Mouse (Mus musculus) myocyte (in vitro differentiated cells): Measurements from ENCODE around the gene Gabbr2.

Source experiments
- CEBPB ChIP-seq: IDR thresholded peaks from 2 replicates; pipeline ENCODE4 v1.6.1; 2011; ENCODE audit warnings: mild to moderate bottlenecking, moderate library complexity; ENCODE audit not compliant: poor library complexity, insufficient read depth, severe bottlenecking
- MAX ChIP-seq: IDR thresholded peaks from one replicate; pipeline ENCODE4 v1.6.1; 2011; ENCODE audit warnings: low read depth, mild to moderate bottlenecking, control low read depth
- MYOG ChIP-seq, 3 experiments: IDR thresholded peaks; one replicate each; pipeline ENCODE4 v1.6.1; 2011; ENCODE audit warnings: control low read depth in 2 of 3, low read depth in 2 of 3, mild to moderate bottlenecking in 2 of 3; ENCODE audit not compliant: insufficient read length in 2 of 3, control insufficient read depth in 1 of 3, insufficient read depth in 1 of 3
- POLR2A ChIP-seq: IDR thresholded peaks from one replicate; pipeline ENCODE4 v1.6.1; 2011; ENCODE audit warnings: low read depth, mild to moderate bottlenecking, control low read depth, moderate library complexity; ENCODE audit not compliant: insufficient read length
- TCF12 ChIP-seq: IDR thresholded peaks from one replicate; pipeline ENCODE4 v1.6.1; 2011; ENCODE audit warnings: mild to moderate bottlenecking, control low read depth; ENCODE audit not compliant: poor library complexity, insufficient read depth, severe bottlenecking
- USF1 ChIP-seq: IDR thresholded peaks from one replicate; pipeline ENCODE4 v1.6.1; 2011; ENCODE audit warnings: low read depth, mild to moderate bottlenecking, control low read depth, moderate library complexity

- TF ChIP-seq TCF12 = no peak
- no peak for TF ChIP-seq MYOG (IDR thresholded peaks at IDR 0.05; ENCODE audit: control insufficient read depth in 1 of 3, insufficient read depth in 1 of 3, insufficient read length in 2 of 3, low read depth in 2 of 3)
- TF ChIP-seq POLR2A = no peak
- TF ChIP-seq CEBPB = no peak
- no peak for TF ChIP-seq USF1
- TF ChIP-seq MAX = no peak
Measured at GRCm38 (mm10) chr4:46655956-46656355, 335.7 kb downstream of the Gabbr2 start.
